Mouse (Mus musculus): Measurements from ENCODE around the gene Erp29. TPM values are rescaled to one million over a fixed set of nuclear protein-coding genes. Genes with fewer than 3 reads are reported as not detected.

The Erp29 gene
- polyA plus RNA-seq, 1 experiment from 2014 or later, result 160 TPM

- H3K4me2 ChIP-seq (replicated peaks), result no peak overlapping the region
- WGBS, result 38% methylated on average over 1 of the region's 1 CpGs
- H3K4me3 ChIP-seq (replicated peaks), result no peak overlapping the region
- no peak overlapping the region for H3K27ac ChIP-seq
- H3K9ac ChIP-seq (replicated peaks), result no peak overlapping the region
- no peaks in the 10 kb centered on the region for H3K36me3 ChIP-seq
- no peaks in the 10 kb centered on the region for H3K9me3 ChIP-seq
- H3K4me1 ChIP-seq (replicated peaks), result no peaks in the 10 kb centered on the region
- no peak for ATAC-seq
- no peaks in the 10 kb centered on the region for H3K27me3 ChIP-seq
These were observed 9.8 kb upstream of the Erp29 start for GRCm38 (mm10) chr5:121462171-121462502.

- WGBS, result 71% methylated on average over 4 of the region's 4 CpGs
- H3K4me2 ChIP-seq (replicated peaks), result no peak overlapping the region
- no peaks in the 10 kb centered on the region for H3K4me1 ChIP-seq (replicated peaks)
- no peak for ATAC-seq
- no peak overlapping the region for H3K9ac ChIP-seq (replicated peaks)
- no peak overlapping the region for H3K4me3 ChIP-seq (replicated peaks)
- H3K27ac ChIP-seq, result no peak overlapping the region
- H3K9me3 ChIP-seq, result no peaks in the 10 kb centered on the region
- no peaks in the 10 kb centered on the region for H3K27me3 ChIP-seq
- no peaks in the 10 kb centered on the region for H3K36me3 ChIP-seq
These were observed 9.2 kb upstream of the Erp29 start for GRCm38 (mm10) chr5:121461339-121462170.

- no peak overlapping the region for H3K4me2 ChIP-seq (replicated peaks)
- H3K9me3 ChIP-seq, result no peaks in the 10 kb centered on the region
- 82% methylated on average over 9 of the region's 9 CpGs for WGBS
- no peak overlapping the region for H3K9ac ChIP-seq (replicated peaks)
- no peaks in the 10 kb centered on the region for H3K27me3 ChIP-seq
- no peak overlapping the region for H3K27ac ChIP-seq
- H3K4me1 ChIP-seq (replicated peaks), result peaks cover 18% of the 10 kb centered on the region
- H3K36me3 ChIP-seq, result no peaks in the 10 kb centered on the region
- ATAC-seq, result no peak
- no peak overlapping the region for H3K4me3 ChIP-seq (replicated peaks)
These were observed 3.4 kb upstream of the Erp29 start for GRCm38 (mm10) chr5:121455510-121456265.

DNA sequence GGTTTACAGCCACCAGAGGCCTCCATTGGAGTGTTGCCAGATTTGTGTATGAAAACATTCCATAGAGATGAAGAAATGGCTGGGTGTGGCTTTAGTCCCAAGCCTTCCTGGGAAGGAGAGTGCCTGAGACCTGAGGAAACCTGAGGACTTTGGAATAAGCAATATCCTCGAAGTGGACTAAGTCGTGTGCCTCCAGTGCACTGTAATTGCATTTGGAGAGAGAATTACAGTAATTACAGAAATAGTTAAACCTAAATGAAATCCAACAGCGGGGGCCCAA lies 2.1 kb upstream of the Erp29 start:
- no peak overlapping the region for H3K4me2 ChIP-seq (replicated peaks)
- no peak for ATAC-seq
- WGBS, result 90% methylated on average over 3 of the region's 3 CpGs
- H3K9ac ChIP-seq (replicated peaks), result no peak overlapping the region
- H3K4me1 ChIP-seq (replicated peaks), result peaks cover 30% of the 10 kb centered on the region
- no peak overlapping the region for H3K27ac ChIP-seq
- H3K9me3 ChIP-seq, result no peaks in the 10 kb centered on the region
- H3K27me3 ChIP-seq, result no peaks in the 10 kb centered on the region
- no peak overlapping the region for H3K4me3 ChIP-seq (replicated peaks)
- peaks cover 5% of the 10 kb centered on the region for H3K36me3 ChIP-seq

DNA sequence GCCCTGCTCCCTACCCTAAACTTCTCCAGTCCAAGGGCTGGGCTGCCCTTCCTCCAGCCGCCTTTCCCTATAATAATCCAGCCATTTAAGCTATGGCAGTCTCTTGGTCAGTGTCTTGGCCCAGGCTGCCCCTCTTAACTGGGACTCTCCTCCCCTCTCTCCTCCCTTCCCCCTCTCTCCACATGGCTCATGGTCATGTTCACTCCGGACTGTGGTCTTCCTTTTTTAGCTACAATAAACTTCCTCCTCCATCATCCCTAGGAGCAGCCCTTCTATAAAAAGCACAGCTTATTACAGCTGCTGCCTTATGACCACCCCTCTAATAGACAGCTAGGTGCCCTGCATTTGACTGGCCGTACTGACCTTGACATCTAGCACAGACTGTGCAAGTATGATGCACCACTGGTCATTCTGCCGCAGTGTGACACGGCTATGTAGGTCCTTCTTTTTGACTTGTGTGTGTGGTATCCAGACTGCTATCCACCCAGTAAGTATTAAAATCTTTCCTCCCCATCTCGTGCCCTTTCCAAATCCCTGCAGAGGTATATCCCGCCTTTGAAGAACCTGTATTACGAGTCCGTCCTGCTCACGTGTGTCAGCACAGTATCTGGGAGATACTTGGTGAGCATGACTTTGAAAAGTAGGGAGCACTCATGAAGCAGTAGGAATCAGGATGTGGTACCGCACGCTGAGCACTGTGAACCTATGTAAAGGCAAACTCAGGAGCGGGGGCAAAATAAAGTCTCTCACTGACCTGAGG lies 1.6 kb upstream of the Erp29 start:
- Histone ChIP-seq H3K4me2 (replicated peaks) (peak overlapping the region; percentile 85; the same call in 1 of the 2 replicates), H3K9me3 (no peaks in the 10 kb centered on the region), H3K9ac (replicated peaks) (peak overlapping the region; percentile 93; the same call in 1 of the 2 replicates), H3K4me3 (replicated peaks) (no peak overlapping the region), H3K27ac (no peak overlapping the region), H3K36me3 (peaks cover 10% of the 10 kb centered on the region), H3K27me3 (no peaks in the 10 kb centered on the region), H3K4me1 (replicated peaks) (peaks cover 32% of the 10 kb centered on the region)
- WGBS, result 94% methylated on average over 13 of the region's 13 CpGs
- ATAC-seq, result no peak

GRCm38 (mm10) chr5:121452906-121453305 lies 600 bp upstream of the Erp29 start:
- Histone ChIP-seq H3K36me3 (peaks cover 19% of the 10 kb centered on the region), H3K4me2 (replicated peaks) (peak overlapping the region; percentile 85), H3K4me3 (replicated peaks) (peak overlapping the region; percentile 76), H3K9me3 (no peaks in the 10 kb centered on the region), H3K27me3 (no peaks in the 10 kb centered on the region), H3K4me1 (replicated peaks) (peaks cover 32% of the 10 kb centered on the region), H3K27ac (peak overlapping the region; percentile 94), H3K9ac (replicated peaks) (peak overlapping the region; percentile 93)
- WGBS, result 6% methylated on average over 9 of the region's 9 CpGs
- ATAC-seq, result no peak; the same call in 1 of the 2 replicates

- ATAC-seq, result peak; percentile 31
These were observed 671 bp downstream of the Erp29 start, which contains the start of gene Tmem116 for GRCm38 (mm10) chr5:121451644-121452025. Tmem116 (plus strand) TSS chr5:121451893.

DNA sequence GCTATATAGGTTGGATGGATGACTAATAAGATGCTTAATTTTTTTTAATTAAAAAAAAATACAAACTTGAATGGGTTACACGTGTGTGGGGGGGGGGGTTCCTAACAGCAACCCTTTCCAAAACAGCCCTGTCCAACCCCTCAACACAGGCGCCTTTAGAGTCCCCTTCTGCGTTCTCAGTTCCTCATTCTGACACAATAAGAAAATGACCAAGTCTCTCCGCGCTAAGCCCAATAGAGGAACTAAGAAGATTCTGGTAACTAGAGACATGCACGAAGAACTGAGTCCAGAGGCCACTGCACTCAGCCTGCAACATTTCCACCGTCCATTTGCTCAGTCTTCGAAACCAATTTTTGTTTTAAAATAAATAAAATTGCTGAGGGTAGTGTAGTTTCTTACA lies 1.1 kb downstream of the Erp29 start:
- Histone ChIP-seq H3K4me1 (replicated peaks) (peaks cover 32% of the 10 kb centered on the region), H3K27me3 (no peaks in the 10 kb centered on the region), H3K9ac (replicated peaks) (peak overlapping the region; percentile 88), H3K4me2 (replicated peaks) (peak overlapping the region; percentile 66), H3K4me3 (replicated peaks) (peak overlapping the region; percentile 76), H3K36me3 (peaks cover 33% of the 10 kb centered on the region), H3K27ac (peak overlapping the region; percentile 93), H3K9me3 (no peaks in the 10 kb centered on the region)
- no peak for ATAC-seq
- 26% methylated on average over 8 of the region's 8 CpGs for WGBS

More at GRCm38 (mm10) chr5:121451644-121452025, 671 bp downstream of the Erp29 start, which contains the start of gene Tmem116:
- peak within 1 kb of the TSS; percentile 85 for H3K4me2 ChIP-seq (replicated peaks)
- H3K4me3 ChIP-seq (replicated peaks), result peak within 1 kb of the TSS; percentile 76
- peak within 1 kb of the TSS; percentile 93 for H3K9ac ChIP-seq (replicated peaks)
- H3K27me3 ChIP-seq, result no peaks in the 10 kb centered on the region
- 0% methylated on average over 17 of the region's 17 CpGs for WGBS
- H3K9me3 ChIP-seq, result no peaks in the 10 kb centered on the region
- H3K4me1 ChIP-seq (replicated peaks), result peaks cover 32% of the 10 kb centered on the region
- H3K36me3 ChIP-seq, result peaks cover 28% of the 10 kb centered on the region
- H3K27ac ChIP-seq, result peak within 1 kb of the TSS; percentile 94

DNA sequence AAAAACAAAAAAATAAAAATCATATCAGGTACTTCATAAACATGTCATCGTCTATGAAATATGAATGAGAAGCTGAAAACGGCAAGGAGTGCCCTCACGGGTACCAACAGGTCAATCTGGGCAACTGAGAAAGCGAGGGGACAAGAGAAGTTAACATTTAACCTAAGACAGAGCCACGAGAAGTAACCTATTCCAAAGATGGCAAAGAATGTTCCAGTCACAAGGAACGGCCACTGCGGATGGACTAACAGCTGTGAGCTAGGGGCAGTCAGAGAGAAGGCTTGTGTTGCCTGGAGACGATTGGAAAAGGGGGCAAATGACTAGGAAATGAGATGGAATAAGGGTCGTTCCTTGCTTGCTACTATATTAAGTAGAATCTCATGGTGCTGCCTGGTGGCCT lies 1.8 kb downstream of the Erp29 start:
- WGBS, result 84% methylated on average over 9 of the region's 9 CpGs
- H3K4me3 ChIP-seq (replicated peaks), result peak overlapping the region; percentile 76
- no peaks in the 10 kb centered on the region for H3K27me3 ChIP-seq
- H3K27ac ChIP-seq, result no peak overlapping the region
- peaks cover 40% of the 10 kb centered on the region for H3K36me3 ChIP-seq
- H3K9ac ChIP-seq (replicated peaks), result peak overlapping the region; percentile 24
- ATAC-seq, result no peak
- peaks cover 32% of the 10 kb centered on the region for H3K4me1 ChIP-seq (replicated peaks)
- H3K9me3 ChIP-seq, result no peaks in the 10 kb centered on the region
- peak overlapping the region; percentile 66 for H3K4me2 ChIP-seq (replicated peaks)

DNA sequence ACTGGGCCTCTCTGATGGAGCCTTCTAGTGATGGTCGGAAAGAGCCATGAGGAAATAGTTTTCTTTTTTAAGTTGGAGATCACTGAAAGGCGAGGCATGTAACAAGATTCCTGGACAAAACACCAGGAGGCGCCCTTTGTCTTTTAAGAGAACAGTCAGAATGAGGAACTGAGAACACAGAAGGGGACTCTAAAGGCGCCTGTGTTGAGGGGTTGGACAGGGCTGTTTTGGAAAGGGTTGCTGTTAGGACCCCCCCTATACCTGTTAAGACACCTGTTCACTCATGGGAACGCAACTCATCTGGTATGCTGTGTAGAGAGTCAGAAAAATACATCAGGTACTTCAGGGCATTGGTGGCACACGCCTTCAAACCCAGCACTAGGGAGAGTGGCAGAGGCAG lies 2.3 kb downstream of the Erp29 start:
- Histone ChIP-seq H3K4me2 (replicated peaks) (no peak overlapping the region), H3K36me3 (peaks cover 45% of the 10 kb centered on the region), H3K9ac (replicated peaks) (no peak overlapping the region), H3K4me1 (replicated peaks) (peaks cover 32% of the 10 kb centered on the region), H3K27ac (no peak overlapping the region), H3K9me3 (no peaks in the 10 kb centered on the region), H3K27me3 (no peaks in the 10 kb centered on the region), H3K4me3 (replicated peaks) (0 out of 2 replicates have a peak overlapping the region, but pooled peaks have one; percentile 6)
- ATAC-seq, result no peak
- WGBS, result 65% methylated on average over 6 of the region's 6 CpGs

- 95% methylated on average over 3 of the region's 3 CpGs for WGBS
- no peak overlapping the region for H3K4me2 ChIP-seq (replicated peaks)
- H3K4me3 ChIP-seq (replicated peaks), result no peak overlapping the region
- H3K27ac ChIP-seq, result no peak overlapping the region
- H3K4me1 ChIP-seq (replicated peaks), result peaks cover 29% of the 10 kb centered on the region
- H3K9me3 ChIP-seq, result no peaks in the 10 kb centered on the region
- no peaks in the 10 kb centered on the region for H3K27me3 ChIP-seq
- ATAC-seq, result no peak
- peaks cover 60% of the 10 kb centered on the region for H3K36me3 ChIP-seq
- H3K9ac ChIP-seq (replicated peaks), result no peak overlapping the region
These were observed 3.9 kb downstream of the Erp29 start for GRCm38 (mm10) chr5:121448450-121448849.

GRCm38 (mm10) chr5:121444870-121445269 lies 7.4 kb downstream of the Erp29 start:
- no peak overlapping the region for H3K4me3 ChIP-seq (replicated peaks)
- peaks cover 6% of the 10 kb centered on the region for H3K4me1 ChIP-seq (replicated peaks)
- no peak overlapping the region for H3K4me2 ChIP-seq (replicated peaks)
- H3K36me3 ChIP-seq, result peaks cover 86% of the 10 kb centered on the region
- 96% methylated on average over 5 of the region's 5 CpGs for WGBS
- no peak overlapping the region for H3K27ac ChIP-seq
- no peaks in the 10 kb centered on the region for H3K27me3 ChIP-seq
- no peak overlapping the region for H3K9ac ChIP-seq (replicated peaks)
- H3K9me3 ChIP-seq, result no peaks in the 10 kb centered on the region
- ATAC-seq, result no peak

Measured in midbrain, embryonic 13.5 days (tissue).